Comparison of ENCODE assay signal across 8 mouse cellular contexts in the genomic region with DNA sequence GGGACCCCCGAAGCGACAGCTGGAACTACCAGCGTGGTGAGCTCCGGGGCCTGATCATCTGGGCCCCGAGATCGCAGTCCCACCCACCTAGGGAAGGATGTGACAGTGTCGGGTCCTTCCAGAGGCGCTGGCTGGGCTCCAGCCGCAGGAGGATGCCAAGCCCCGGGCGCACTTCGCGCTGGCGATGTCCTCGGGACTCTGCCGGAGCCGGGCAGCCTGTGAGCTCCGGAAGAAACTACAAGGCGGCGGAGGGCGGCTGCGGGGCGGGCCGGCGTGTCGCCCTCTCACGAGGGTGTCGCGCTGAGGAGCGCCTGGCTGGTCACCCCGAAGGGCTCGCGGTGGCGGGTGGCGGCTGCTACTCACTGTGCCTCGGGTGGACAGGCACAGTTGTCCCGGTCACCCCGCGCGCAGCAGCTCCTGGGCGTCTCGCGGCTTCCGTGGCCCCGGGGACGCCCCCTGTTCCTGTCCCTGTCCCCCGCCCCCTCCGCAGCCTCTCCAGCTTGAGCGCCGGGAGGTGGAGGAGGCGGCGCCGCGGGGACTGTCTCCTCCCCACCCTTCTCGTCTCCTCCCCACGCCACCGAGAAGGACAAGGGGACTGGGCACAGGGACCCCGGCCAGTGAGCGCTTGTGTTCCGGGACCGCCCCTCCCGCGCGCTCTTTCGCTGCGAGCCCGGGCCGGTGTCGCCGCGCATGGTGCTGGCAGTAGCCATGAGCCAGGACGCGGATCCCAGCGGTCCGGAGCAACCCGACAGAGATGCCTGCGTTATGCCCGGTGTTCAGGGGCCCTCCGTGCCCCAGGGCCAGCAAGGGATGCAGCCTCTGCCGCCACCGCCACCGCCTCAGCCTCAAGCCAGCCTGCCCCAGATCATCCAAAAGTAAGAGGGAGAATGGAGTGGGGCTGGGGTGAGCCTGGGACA. TPM values are rescaled to one million over a fixed set of nuclear protein-coding genes. Genes with fewer than 3 reads are reported as not detected.
DNase-seq lines count a peak whose midpoint lies in the region; ATAC-seq and TF ChIP-seq lines count a peak whose summit lies in the region.

A gene (plus strand): TSS at position 589 of the 917 bp plus-strand sequence.

- H3K4me3 ChIP-seq in hindbrain, embryonic 15.5 days: peak within 1 kb of the TSS; percentile 70
- H3K4me3 ChIP-seq in limb, embryonic 14.5 days (replicated peaks; ENCODE audit: low read length): peak within 1 kb of the TSS; percentile 61
- H3K4me3 ChIP-seq in midbrain, postnatal 0 days (ENCODE audit: low read depth, low read length): peak within 1 kb of the TSS; percentile 61

- no peak for TF ChIP-seq CTCF in midbrain, postnatal 0 days (IDR thresholded peaks at IDR 0.05)

- no peaks in the 10 kb centered on the region for H3K36me3 ChIP-seq in hindbrain, embryonic 15.5 days
- H3K36me3 ChIP-seq in limb, embryonic 14.5 days (ENCODE audit: control insufficient read depth, insufficient read depth, low read length): no peaks in the 10 kb centered on the region
- no peaks in the 10 kb centered on the region for H3K36me3 ChIP-seq in midbrain, postnatal 0 days (ENCODE audit: insufficient read depth, low read length)

- peaks cover 19% of the 10 kb centered on the region for H3K4me1 ChIP-seq in hindbrain, embryonic 15.5 days (replicated peaks)
- H3K4me1 ChIP-seq in limb, embryonic 14.5 days (ENCODE audit: control insufficient read depth, insufficient read depth, low read length): peaks cover 17% of the 10 kb centered on the region
- H3K4me1 ChIP-seq in midbrain, postnatal 0 days (ENCODE audit: insufficient read depth, low read length): no peaks in the 10 kb centered on the region

- no peak within 1 kb of the TSS for H3K27ac ChIP-seq in hindbrain, embryonic 15.5 days (replicated peaks)
- no peak within 1 kb of the TSS for H3K27ac ChIP-seq in limb, embryonic 14.5 days (replicated peaks; ENCODE audit: low read depth, low read length)
- no peak within 1 kb of the TSS for H3K27ac ChIP-seq in midbrain, postnatal 0 days (ENCODE audit: low read depth, low read length)

- WGBS in hindbrain, embryonic 15.5 days: under 1% methylated on average over 79 of the region's 82 CpGs
- under 1% methylated on average over 64 of the region's 82 CpGs for WGBS in limb, embryonic 14.5 days
- under 1% methylated on average over 72 of the region's 82 CpGs for WGBS in midbrain, postnatal 0 days

- H3K9me3 ChIP-seq in hindbrain, embryonic 15.5 days: no peaks in the 10 kb centered on the region
- H3K9me3 ChIP-seq in limb, embryonic 14.5 days (ENCODE audit: control insufficient read depth, low read length): no peaks in the 10 kb centered on the region
- no peaks in the 10 kb centered on the region for H3K9me3 ChIP-seq in midbrain, postnatal 0 days (ENCODE audit: low read length)

- peak within 1 kb of the TSS; percentile 98 for H3K4me2 ChIP-seq in hindbrain, embryonic 15.5 days
- H3K4me2 ChIP-seq in limb, embryonic 14.5 days (replicated peaks; ENCODE audit: low read depth, low read length, severe bottlenecking): peak within 1 kb of the TSS; percentile 100
- peak within 1 kb of the TSS; percentile 100 for H3K4me2 ChIP-seq in midbrain, postnatal 0 days (ENCODE audit: low read depth, low read length, poor library complexity, severe bottlenecking)

- DNase-seq in ovary, postnatal 10 days (ENCODE audit: low spot score): peak; percentile 13
- no peak for DNase-seq in ovary, postnatal 14 days (ENCODE audit: low spot score)
- peak; percentile 29 to 46 for DNase-seq in cerebellum, postnatal 25 days
- peak; percentile 74 for DNase-seq in gastrocnemius, postnatal 14 days
- DNase-seq in limb, embryonic 14.5 days (ENCODE audit: low spot score): no peak
- no peak for DNase-seq in midbrain, postnatal 0 days (ENCODE audit: low spot score)
- DNase-seq in thymus, postnatal 36 days: peak; percentile 34 to 41

- peak within 1 kb of the TSS; percentile 38 for H3K9ac ChIP-seq in hindbrain, embryonic 15.5 days
- H3K9ac ChIP-seq in limb, embryonic 14.5 days (ENCODE audit: low read depth, low read length, severe bottlenecking): peak within 1 kb of the TSS; percentile 58
- H3K9ac ChIP-seq in midbrain, postnatal 0 days (replicated peaks; ENCODE audit: low read length, poor library complexity, severe bottlenecking): peak within 1 kb of the TSS; percentile 55

- no peak for TF ChIP-seq POLR2A in limb, embryonic 14.5 days (IDR thresholded peaks at IDR 0.05; ENCODE audit: borderline replicate concordance, extremely low read depth, insufficient read depth, insufficient read length)

- intact Hi-C loops in gastrocnemius, postnatal 14 days (cut with DNase I; ENCODE audit: low total_unique reads): no loop called here

- ATAC-seq in hindbrain, embryonic 15.5 days (ENCODE audit: low FRiP score, low read depth): peak; percentile 76
- ATAC-seq in limb, embryonic 14.5 days (ENCODE audit: low FRiP score, low read depth): peak; percentile 83
- peak; percentile 47 for ATAC-seq in midbrain, postnatal 0 days (ENCODE audit: low FRiP score)

- H3K27me3 ChIP-seq in hindbrain, embryonic 15.5 days: peaks cover 46% of the 10 kb centered on the region
- peaks cover 64% of the 10 kb centered on the region for H3K27me3 ChIP-seq in limb, embryonic 14.5 days (ENCODE audit: control insufficient read depth, insufficient read depth, low read length)
- peaks cover 38% of the 10 kb centered on the region for H3K27me3 ChIP-seq in midbrain, postnatal 0 days (ENCODE audit: insufficient read depth, low read length)

RNA-seq across cellular contexts. Expression of the gene that starts here (rescaled TPM):
- total RNA-seq in gastrocnemius, postnatal 14 days (2021): 10 to 100 TPM; 61.5 to 72.2 TPM
- 0.71 and 0.80 TPM in 2 replicates for polyA plus RNA-seq in hindbrain, embryonic 15.5 days (2015; fragmentation: Nextera tagmentation; extraction: Ambion mirVana)
- polyA plus RNA-seq in limb, embryonic 14.5 days (2012; rRNA removed): 9.9 and 10.0 TPM in 2 replicates
- polyA plus RNA-seq in limb, embryonic 14.5 days (2014; fragmentation: Nextera tagmentation; extraction: Ambion mirVana): 5.5 and 6.9 TPM in 2 replicates
- 1.6 and 2.0 TPM in 2 replicates for total RNA-seq in midbrain, postnatal 0 days (2014; rRNA removed)
- polyA plus RNA-seq in midbrain, postnatal 0 days (2015; fragmentation: Nextera tagmentation; extraction: Ambion mirVana): 0.44 and 0.75 TPM in 2 replicates

Comparison
In these comparisons a context has a peak if more than half of its experiments do, and no peak if none do; other contexts are left out.
1. RNA of the gene that starts here (total RNA-seq): 61.5 to 72.2 TPM in gastrocnemius, postnatal 14 days; 1.6 to 2.0 TPM in midbrain, postnatal 0 days; every median in the first group is over 10 times any median in the second.
2. DNase-seq: peak in ovary, postnatal 10 days (single experiment), cerebellum, postnatal 25 days (2 of 2), gastrocnemius, postnatal 14 days (single experiment) and thymus, postnatal 36 days (2 of 2); none in ovary, postnatal 14 days (single experiment), limb, embryonic 14.5 days (single experiment) and midbrain, postnatal 0 days (single experiment).
3. Peak in ATAC-seq, H3K4me3 ChIP-seq, H3K9ac ChIP-seq and H3K4me2 ChIP-seq in hindbrain, embryonic 15.5 days; RNA of the gene not detected or under 1 TPM.
4. Peak in every context shown above with its lines, with median percentiles within 50 percentile points of each other: ATAC-seq, H3K4me2 ChIP-seq, H3K4me3 ChIP-seq and H3K9ac ChIP-seq.